8 mouse cellular contexts compared by ENCODE assay signal in genomic region chr15:65701510-65701909, GRCm38 (mm10).
A peak's percentile ranks its signal among the peaks of the same experiment; 100 is the strongest.
DNase-seq lines count a peak whose midpoint lies in the region; ATAC-seq and TF ChIP-seq lines count a peak whose summit lies in the region.

No protein-coding gene starts in this region.

- no peak overlapping the region for H3K4me3 ChIP-seq in layer of hippocampus, adult 2 months

- no peak for ATAC-seq in CD4-positive, CD25-positive, alpha-beta regulatory T cell, adult 4 months
- ATAC-seq in inflammation-experienced regulatory T-cells, adult 6 months = no peak

- H3K27ac ChIP-seq in layer of hippocampus, adult 2 months = no peak overlapping the region

- peak; percentile 42 for DNase-seq in CD4-positive, CD25-positive, alpha-beta regulatory T cell, adult 2 months (ENCODE audit: low read depth, low spot score)
- DNase-seq in layer of hippocampus, adult 18-20 months (ENCODE audit: low spot score in 2 of 2) = peak; percentile 6 to 60
- no peak for DNase-seq in layer of hippocampus, adult 9-11 months
- peak; percentile 36 for DNase-seq in brain, embryonic 18.5 days (ENCODE audit: low read depth, low spot score)
- DNase-seq in layer of hippocampus, adult 2 months (ENCODE audit: low spot score in 2 of 2) = peak; percentile 17 to 32
- no peak for DNase-seq in gastrocnemius, adult 8-10 months (ENCODE audit: low spot score in 2 of 2)

- TF ChIP-seq CTCF in layer of hippocampus, adult 2 months (conservative IDR thresholded peaks at IDR 0.05) = peak; percentile 79

Comparison
In these comparisons a context has a peak if more than half of its experiments do, and no peak if none do; other contexts are left out.
1. DNase-seq: peak in CD4-positive, CD25-positive, alpha-beta regulatory T cell, adult 2 months (single experiment), layer of hippocampus, adult 18-20 months (2 of 2), brain, embryonic 18.5 days (single experiment) and layer of hippocampus, adult 2 months (2 of 2); none in layer of hippocampus, adult 9-11 months (single experiment) and gastrocnemius, adult 8-10 months (0 of 2).